Mouse (Mus musculus) 3134 (cell line): ENCODE results near the gene Spop.

Experiments used
- DNase-seq: peaks from one replicate; pipeline ENCODE4 v3.0.0-alpha.2; 2011; ENCODE audit warnings: low spot score; ENCODE audit not compliant: insufficient read length; ENCODE audit errors: extremely low read depth

Spop gene

GRCm38 (mm10) chr11:95414536-95415161 lies 769 bp downstream of the Spop start:
- DNase-seq: peak; percentile 91

- no peak for DNase-seq
Observed at GRCm38 (mm10) chr11:95415931-95416330, 2.1 kb downstream of the Spop start.

GRCm38 (mm10) chr11:95417341-95417740 lies 3.5 kb downstream of the Spop start:
- no peak for DNase-seq

- DNase-seq: no peak
Observed at GRCm38 (mm10) chr11:95420880-95421435, 7.1 kb downstream of the Spop start.

GRCm38 (mm10) chr11:95423505-95423904 lies 9.6 kb downstream of the Spop start:
- no peak for DNase-seq

GRCm38 (mm10) chr11:95431344-95431743 lies 17.5 kb downstream of the Spop start:
- DNase-seq: no peak

- DNase-seq: no peak
Observed at GRCm38 (mm10) chr11:95432194-95432593, 18.3 kb downstream of the Spop start.

GRCm38 (mm10) chr11:95445371-95445770 lies 31.5 kb downstream of the Spop start:
- no peak for DNase-seq

GRCm38 (mm10) chr11:95446580-95447305 lies 32.9 kb downstream of the Spop start:
- no peak for DNase-seq

- no peak for DNase-seq
Observed at GRCm38 (mm10) chr11:95448346-95448745, 34.5 kb downstream of the Spop start.

- DNase-seq: no peak
Observed at GRCm38 (mm10) chr11:95455331-95455730, 41.5 kb downstream of the Spop start.

GRCm38 (mm10) chr11:95460872-95461271 lies 47.0 kb downstream of the Spop start:
- no peak for DNase-seq

GRCm38 (mm10) chr11:95462168-95462567 lies 48.3 kb downstream of the Spop start:
- no peak for DNase-seq

GRCm38 (mm10) chr11:95467731-95468130 lies 53.9 kb downstream of the Spop start:
- DNase-seq: peak; percentile 24

- DNase-seq: no peak
Observed at GRCm38 (mm10) chr11:95472942-95473341, 59.1 kb downstream of the Spop start.

GRCm38 (mm10) chr11:95473456-95473855 lies 59.6 kb downstream of the Spop start:
- DNase-seq: no peak

GRCm38 (mm10) chr11:95476323-95476722 lies 62.4 kb downstream of the Spop start:
- DNase-seq: no peak

- no peak for DNase-seq
Observed at GRCm38 (mm10) chr11:95479458-95479857, 65.6 kb downstream of the Spop start.

- DNase-seq: no peak
Observed at GRCm38 (mm10) chr11:95480662-95481061, 66.8 kb downstream of the Spop start.

GRCm38 (mm10) chr11:95485634-95486033 lies 71.8 kb downstream of the Spop start:
- no peak for DNase-seq

- no peak for DNase-seq
Observed at GRCm38 (mm10) chr11:95487237-95487636, 73.4 kb downstream of the Spop start.

- DNase-seq: no peak
Observed at GRCm38 (mm10) chr11:95490104-95490503, 76.2 kb downstream of the Spop start.
